Mouse (Mus musculus): ENCODE measurements at regions not wholly inside any gene's neighbourhood (a gene's known extent, or its start where the extent isn't known, plus 50 kb on each side); places are given as distances from the start of the nearest gene placed in this dataset.

DNA sequence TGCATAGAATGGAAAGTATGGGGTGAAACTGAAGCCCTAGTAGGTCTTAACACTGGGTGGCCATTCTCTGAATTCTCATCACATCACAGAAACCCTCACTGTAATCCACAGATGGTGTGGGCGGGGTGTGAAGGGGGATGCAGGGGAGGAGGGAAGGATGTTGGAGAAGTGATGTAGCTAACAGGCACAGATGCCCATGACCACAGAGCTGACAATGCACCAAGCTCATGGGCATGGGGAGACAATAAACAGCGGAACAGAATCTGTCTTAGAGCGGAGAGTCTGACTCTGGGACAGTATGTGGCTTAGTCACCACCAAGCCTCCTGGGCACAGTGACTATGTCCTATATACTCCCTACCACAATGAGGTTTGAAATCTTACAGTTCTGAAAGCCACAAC lies 63.3 kb upstream of the Fam19a5 start:
- no peak for DNase-seq (ENCODE audit: low spot score in 2 of 2)
